Mouse (Mus musculus) brain, embryonic 14.5 days (tissue): ENCODE measurements around the gene Tmem91.

ENCODE experiments used
- CTCF ChIP-seq: fragments of 200-500 bp; IDR thresholded peaks from 2 replicates; pipeline ENCODE4 v1.5.1; 2012; ENCODE audit warnings: inconsistent platforms, mild to moderate bottlenecking, moderate library complexity, borderline replicate concordance; ENCODE audit not compliant: insufficient read depth, insufficient read length; ENCODE audit errors: extremely low read depth
- POLR2A ChIP-seq: fragments of 200-500 bp; IDR thresholded peaks from 2 replicates; pipeline ENCODE4 v1.6.1; 2012; ENCODE audit warnings: mild to moderate bottlenecking, inconsistent platforms, borderline replicate concordance; ENCODE audit not compliant: poor library complexity, insufficient read depth, insufficient read length, severe bottlenecking; ENCODE audit errors: extremely low read depth

GRCm38 (mm10) chr7:25686680-25687531 lies 11.9 kb upstream of the Tmem91 start, which contains the start of gene Tgfb1:
- TF ChIP-seq CTCF = peak; percentile 52; the same call in 1 of the 2 replicates
- TF ChIP-seq POLR2A = no peak
